Mouse (Mus musculus): ENCODE measurements around the gene Gm43191.
"Not testable (repeated sequence)": the region's sequence is repeated elsewhere in the genome, so short reads cannot be mapped to it uniquely, and the experiment has no call there.

Gm43191 gene

GRCm38 (mm10) chr3:116661870-116662414, 19.1 kb downstream of the Gm43191 start:
- CTCF ChIA-PET: no interaction called here

- CTCF ChIA-PET: no interaction called here
Observed at GRCm38 (mm10) chr3:116661288-116661869, 19.7 kb downstream of the Gm43191 start.

DNA sequence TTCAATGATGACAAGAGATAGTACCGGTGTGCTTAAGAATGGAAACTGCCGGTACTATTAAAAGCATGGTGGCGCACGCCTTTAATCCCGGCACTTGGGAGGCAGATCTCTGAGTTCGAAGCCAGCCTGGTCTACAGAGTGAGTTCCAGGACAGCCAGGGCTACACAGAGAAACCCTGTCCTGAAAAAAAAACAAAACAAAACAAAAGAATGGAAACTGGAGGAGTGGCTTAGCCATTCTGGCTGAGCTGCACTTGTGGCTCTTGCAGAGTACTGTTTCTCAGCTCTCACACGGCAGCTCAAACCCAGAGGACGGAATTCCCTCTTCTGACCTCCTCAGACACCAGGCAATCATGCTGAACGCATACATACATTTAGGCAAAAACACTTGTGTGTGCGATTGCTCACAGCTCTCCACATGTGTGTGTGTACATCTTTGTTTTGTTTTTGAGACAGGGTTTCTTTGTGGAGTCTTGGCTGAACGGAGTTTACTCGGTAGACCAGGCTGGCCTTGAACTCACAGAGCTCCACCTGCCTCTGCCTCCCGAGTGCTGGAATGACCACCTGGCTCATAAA, 21.1 kb downstream of the Gm43191 start:
- CTCF ChIA-PET: no interaction called here

DNA sequence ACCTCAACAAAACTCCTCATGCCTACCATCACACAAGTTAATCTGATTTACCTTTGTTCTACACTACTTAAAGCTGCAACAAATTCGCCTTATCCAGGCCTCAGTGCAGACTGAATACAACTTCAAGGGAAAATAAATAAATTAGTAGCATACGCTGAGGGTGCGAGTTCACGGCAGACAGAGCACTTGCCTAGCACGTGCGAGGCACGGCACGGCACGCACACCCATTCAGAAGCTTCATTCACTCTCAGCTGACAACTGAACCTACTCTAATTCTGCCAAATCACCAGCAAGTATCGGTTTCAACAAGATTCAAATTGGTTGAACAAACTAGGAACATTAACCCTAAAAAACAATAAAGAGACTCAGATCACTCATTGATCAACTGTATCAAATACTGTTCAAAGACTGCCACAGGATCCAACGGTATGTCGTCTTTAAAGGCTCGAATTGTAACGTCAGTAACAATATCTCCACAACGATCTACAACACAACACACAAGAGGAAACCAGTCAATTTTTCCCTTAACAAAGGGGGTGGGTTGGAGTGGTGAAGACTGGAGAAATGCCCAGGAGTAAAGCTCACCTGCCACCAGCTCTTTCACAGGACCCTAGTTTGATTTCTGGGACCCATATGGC, 22.0 kb downstream of the Gm43191 start:
- CTCF ChIA-PET: no interaction called here

DNA sequence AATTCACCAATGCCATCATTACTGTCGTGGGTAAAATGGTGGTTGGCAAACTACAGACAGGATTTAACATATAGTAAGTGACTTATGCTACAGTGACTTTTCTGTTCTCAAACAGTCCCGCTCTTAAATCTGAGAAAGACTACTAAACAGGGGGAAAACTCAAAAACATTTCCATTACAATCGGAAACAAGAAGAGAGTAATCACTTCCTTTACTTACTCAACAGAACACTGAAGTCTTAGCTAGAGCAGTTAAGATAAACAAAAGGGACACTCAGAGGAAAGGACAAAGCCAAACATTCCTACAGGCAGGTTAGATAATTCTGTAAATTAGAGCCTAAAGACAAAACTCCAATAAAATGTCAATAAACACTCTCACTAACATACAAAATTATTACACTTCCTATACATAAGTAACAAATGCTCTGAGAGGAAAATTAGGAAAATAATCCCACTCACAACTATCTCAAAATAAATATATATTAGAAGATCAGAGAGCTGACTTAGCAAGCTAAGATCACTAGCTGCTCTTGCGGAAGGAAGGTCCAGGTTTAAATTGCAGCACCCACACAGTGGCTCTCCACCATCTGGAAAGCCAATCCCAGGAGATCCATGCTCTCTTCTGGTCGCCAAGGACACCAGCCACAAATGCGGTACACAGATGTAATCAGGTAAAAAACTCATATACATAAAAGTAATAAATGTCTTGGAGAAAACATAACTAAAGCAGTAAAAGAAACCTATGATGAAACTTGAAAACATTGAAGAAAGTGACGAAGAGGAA, 24.7 kb downstream of the Gm43191 start:
- CTCF ChIA-PET: no interaction called here

- CTCF ChIA-PET: not testable (repeated sequence)
Observed at GRCm38 (mm10) chr3:116654051-116654450, 27.0 kb downstream of the Gm43191 start.

- CTCF ChIA-PET: no interaction called here
Observed at GRCm38 (mm10) chr3:116653278-116653945, 27.6 kb downstream of the Gm43191 start.

- CTCF ChIA-PET: no interaction called here
Observed at GRCm38 (mm10) chr3:116652033-116652446, 29.0 kb downstream of the Gm43191 start.

GRCm38 (mm10) chr3:116650698-116651097, 30.4 kb downstream of the Gm43191 start:
- CTCF ChIA-PET: no interaction called here

DNA sequence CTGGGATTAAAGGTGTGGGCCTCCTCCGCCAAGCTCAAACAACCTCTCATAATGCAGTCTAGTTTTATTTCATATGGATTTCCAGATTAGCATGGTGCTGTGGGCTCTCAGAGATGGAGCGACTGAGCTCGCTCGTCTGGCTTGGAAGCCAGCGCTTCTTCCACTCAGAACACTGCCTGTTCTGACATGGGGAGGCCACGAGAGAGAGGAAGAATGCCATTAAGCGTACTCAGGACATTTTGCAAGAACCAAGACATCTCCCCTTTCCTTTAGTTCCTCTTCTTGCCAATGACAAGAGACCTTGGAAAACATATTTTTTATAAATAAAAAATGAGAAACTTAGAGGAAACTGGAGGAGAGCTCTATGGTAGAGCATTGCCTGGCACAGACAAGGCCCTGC, 32.3 kb downstream of the Gm43191 start:
- CTCF ChIA-PET: no interaction called here

- CTCF ChIA-PET: no interaction called here
Observed at GRCm38 (mm10) chr3:116646387-116646786, 34.7 kb downstream of the Gm43191 start.

DNA sequence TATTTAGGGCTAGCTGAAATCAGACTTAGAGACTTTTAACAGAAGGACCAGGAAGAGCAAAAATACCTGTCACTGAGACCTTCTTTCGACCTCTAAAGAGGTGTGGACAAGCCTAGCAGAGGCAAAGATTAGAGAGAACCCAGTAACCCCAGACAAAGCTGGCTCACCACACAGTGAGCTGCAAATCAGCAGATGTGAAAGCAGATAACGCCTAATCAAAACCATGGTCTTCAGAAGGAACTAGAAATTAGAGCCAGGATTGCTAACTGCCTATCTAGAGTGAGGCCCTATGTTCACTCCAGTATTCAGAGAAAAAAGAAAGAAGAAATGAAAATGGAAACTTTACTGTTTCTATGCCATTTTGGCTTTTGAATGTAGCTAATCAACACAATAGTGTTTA, 38.7 kb downstream of the Gm43191 start:
- CTCF ChIA-PET: no interaction called here

DNA sequence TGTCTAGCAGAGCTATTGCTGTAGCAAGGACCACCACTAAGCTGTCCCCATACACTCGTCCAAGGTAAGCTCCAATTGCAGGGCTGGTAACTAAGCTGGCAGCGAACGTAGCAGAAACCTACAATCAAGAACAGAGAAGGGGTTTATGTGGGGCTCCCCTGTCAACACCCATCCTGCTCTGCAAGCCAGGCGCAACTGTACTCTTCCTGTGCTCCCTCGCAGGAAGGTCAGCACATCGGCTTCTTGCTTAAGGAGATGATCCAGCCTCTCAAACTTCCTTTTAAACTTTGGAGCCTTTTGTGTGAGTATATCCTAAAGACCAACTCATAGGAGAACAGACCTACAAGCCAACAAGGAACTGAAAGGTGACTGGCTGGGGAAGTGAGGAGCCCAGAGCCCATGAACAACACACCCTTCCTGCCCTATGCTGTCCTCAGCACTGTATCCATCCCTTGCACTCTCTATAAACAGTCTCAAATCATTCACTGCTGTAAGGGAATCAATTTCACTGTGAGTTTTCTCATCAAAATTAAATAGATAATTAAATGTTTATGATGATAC, 39.2 kb downstream of the Gm43191 start:
- CTCF ChIA-PET: no interaction called here

GRCm38 (mm10) chr3:116640024-116640423, 41.0 kb downstream of the Gm43191 start:
- CTCF ChIA-PET: no interaction called here

- CTCF ChIA-PET: no interaction called here
Observed at GRCm38 (mm10) chr3:116638572-116638971, 42.5 kb downstream of the Gm43191 start.

DNA sequence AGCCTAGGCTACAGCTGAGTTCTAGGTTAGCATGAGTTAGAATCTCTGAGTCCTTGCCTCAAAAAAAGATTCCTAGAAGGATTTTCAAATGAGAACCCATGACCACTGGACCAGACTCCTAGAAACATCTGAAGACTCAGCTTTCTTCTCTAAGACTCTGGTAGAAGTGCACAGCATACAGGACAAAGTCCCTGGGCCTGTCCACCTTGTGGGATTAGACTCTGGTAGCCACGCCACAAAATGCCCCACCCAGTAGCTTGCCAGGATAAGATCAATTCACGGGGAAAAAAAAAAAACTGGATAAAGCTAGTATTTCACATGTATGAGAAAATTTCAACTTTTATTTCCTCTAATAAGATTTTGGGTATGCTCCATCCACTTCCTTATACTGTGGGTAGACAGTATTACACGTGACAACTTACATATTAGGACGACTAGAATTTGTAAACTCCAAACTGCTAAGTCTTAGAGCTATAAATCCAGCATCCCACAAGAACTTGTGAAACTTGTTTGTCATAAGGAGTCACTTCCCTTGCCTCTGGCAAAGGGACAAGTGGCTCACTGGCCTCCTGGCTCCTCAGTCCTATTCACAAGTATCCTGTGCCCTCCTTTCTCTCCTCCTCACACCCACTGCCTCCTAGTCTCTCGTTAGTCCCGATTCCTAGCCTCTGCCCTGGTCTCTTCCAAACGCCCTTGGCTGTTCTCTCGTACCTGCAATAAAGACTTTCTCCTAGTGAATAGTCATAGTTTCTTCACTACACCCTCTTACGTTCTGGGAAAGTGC, 43.2 kb downstream of the Gm43191 start:
- CTCF ChIA-PET: no interaction called here

DNA sequence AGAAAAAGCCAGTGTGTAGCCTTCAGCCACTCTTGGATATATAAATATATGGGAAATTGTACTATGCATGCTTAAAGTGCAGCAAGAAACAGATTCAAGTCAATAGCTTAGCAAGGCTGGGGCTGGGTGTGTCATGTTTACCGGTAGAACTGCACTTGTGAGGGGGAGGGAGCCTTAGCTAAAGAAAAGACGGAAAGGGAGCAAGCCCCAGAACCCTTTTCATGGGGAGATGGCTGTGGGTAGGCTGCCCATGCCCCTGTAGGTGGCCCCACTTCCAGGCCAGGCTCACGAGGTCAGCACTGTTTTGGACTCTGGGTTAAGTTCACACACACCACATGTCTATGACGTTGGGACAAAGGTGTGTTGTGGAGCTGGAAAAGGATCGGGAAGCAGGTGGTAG, 45.3 kb downstream of the Gm43191 start:
- CTCF ChIA-PET: interaction anchor here (0.6 kb wide), 1 partner anchor 336 kb away, joined by 3 read pairs; no protein-coding TSS in a partner anchor

- CTCF ChIA-PET: no interaction called here
Observed at GRCm38 (mm10) chr3:116634853-116635252, 46.2 kb downstream of the Gm43191 start.

GRCm38 (mm10) chr3:116634091-116634490, 47.0 kb downstream of the Gm43191 start:
- CTCF ChIA-PET: no interaction called here

DNA sequence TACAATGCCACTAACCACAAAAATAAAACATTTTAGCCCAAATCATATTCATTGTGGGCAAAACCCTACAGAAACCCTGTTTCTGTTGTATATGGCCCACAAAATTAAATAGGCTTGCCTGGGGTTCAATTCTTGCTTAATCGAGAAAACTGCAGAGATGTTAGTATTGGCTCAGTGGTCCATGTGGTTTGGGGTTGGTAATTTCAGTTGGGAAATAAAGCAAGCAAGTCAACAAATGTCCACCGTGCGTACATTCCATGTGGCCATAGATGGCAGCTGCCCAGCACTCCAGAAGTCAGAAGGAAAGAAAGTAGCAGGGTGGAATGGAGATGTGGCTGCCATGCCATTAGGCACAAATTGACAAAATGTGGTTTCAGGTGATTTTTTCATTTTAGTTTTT, 48.1 kb downstream of the Gm43191 start:
- CTCF ChIA-PET: no interaction called here

- CTCF ChIA-PET: no interaction called here
Observed at GRCm38 (mm10) chr3:116631459-116631858, 49.6 kb downstream of the Gm43191 start.

Data from spleen, embryonic (tissue).